33 mouse cellular contexts compared by ENCODE assay signal in genomic region chr4:120611005-120611404, GRCm38 (mm10). TPM values are rescaled to one million over a fixed set of nuclear protein-coding genes. Genes with fewer than 3 reads are reported as not detected.
DNase-seq lines count a peak whose midpoint lies in the region; ATAC-seq and TF ChIP-seq lines count a peak whose summit lies in the region.
"Had no signal": no experiment of that assay in that cellular context is flagged by ENCODE, and none has a peak within 500 bp of the region (broad histone marks: within the 10 kb centered on the region; RNA-seq: fewer than 3 reads in every experiment).

No protein-coding gene starts in this region.

- H3K79me2 ChIP-seq in heart, adult 2 months (replicated peaks; ENCODE audit: control insufficient read depth, insufficient read depth, low read length) = no peaks in the 10 kb centered on the region

- no peak for ATAC-seq in heart, embryonic 14.5 days (ENCODE audit: insufficient number of reproducible peaks, insufficient read depth, low FRiP score, low read depth)
- ATAC-seq: forebrain, embryonic 13.5 days; inflammation-experienced regulatory T-cells, adult 6 months; midbrain, embryonic 13.5 days had no signal

- WGBS in heart, adult 2 months = 90% methylated on average over 3 of the region's 3 CpGs
- 87% methylated on average over 3 of the region's 3 CpGs for WGBS in heart, embryonic 14.5 days

- H3K9me3 ChIP-seq in heart, embryonic 14.5 days (ENCODE audit: control insufficient read depth, low read length) = no peaks in the 10 kb centered on the region
- H3K9me3 ChIP-seq: forebrain, embryonic 13.5 days; hindbrain, embryonic 10.5 days; hindbrain, embryonic 15.5 days; midbrain, embryonic 13.5 days; neural tube, embryonic 13.5 days had no signal

- DNase-seq in heart, adult 2 months = no peak
- DNase-seq in heart, postnatal 36 days = no peak
- DNase-seq in heart, postnatal 10 days = no peak
- DNase-seq in left cerebral cortex, adult 2 months (ENCODE audit: extremely low spot score in 1 of 2, low spot score in 2 of 2) = no peak
- DNase-seq in left cerebral cortex, postnatal 14 days (ENCODE audit: low spot score in 2 of 2) = no peak
- no peak for DNase-seq in kidney, adult 18-20 months
- DNase-seq: adrenal gland, adult 8-10 months; cerebellum, adult 8-10 months; cerebellum, postnatal 36 days; gastrocnemius, postnatal 25 days; kidney, adult 2 months; kidney, postnatal 36 days; layer of hippocampus, postnatal 36 days; liver; lung, adult 2 months; lung, postnatal 10 days had no signal

- H3K4me1 ChIP-seq in heart, adult 2 months (ENCODE audit: control insufficient read depth, insufficient read depth, low read length) = peaks cover 13% of the 10 kb centered on the region
- peaks cover 30 to 49% of the 10 kb centered on the region in 2 experiments for H3K4me1 ChIP-seq in heart, embryonic 14.5 days (ENCODE audit: control insufficient read depth in 2 of 2, insufficient read depth in 2 of 2, low read length in 2 of 2)

- peak overlapping the region; percentile 97 for H3K27ac ChIP-seq in heart, adult 2 months
- peak overlapping the region; percentile 41 to 56 for H3K27ac ChIP-seq in heart, embryonic 14.5 days (replicated peaks in 1 of 2; ENCODE audit: control insufficient read depth in 1 of 2, insufficient read depth in 1 of 2, low read depth in 2 of 2, low read length in 2 of 2)
- H3K27ac ChIP-seq in left cerebral cortex, adult 2 months = peak overlapping the region; percentile 34; the same call in 1 of the 2 replicates
- H3K27ac ChIP-seq: forebrain, embryonic 13.5 days; hindbrain, embryonic 10.5 days; hindbrain, embryonic 15.5 days; liver, embryonic 14.5 days; macrophage; midbrain, embryonic 13.5 days; neural tube, embryonic 13.5 days had no signal

- no peaks in the 10 kb centered on the region for H3K27me3 ChIP-seq in heart, adult 2 months (ENCODE audit: control insufficient read depth, insufficient read depth, low read length)
- H3K27me3 ChIP-seq in heart, embryonic 14.5 days (ENCODE audit: control insufficient read depth, insufficient read depth, low read length) = no peaks in the 10 kb centered on the region
- H3K27me3 ChIP-seq: forebrain, embryonic 13.5 days; hindbrain, embryonic 15.5 days; midbrain, embryonic 13.5 days; neural tube, embryonic 13.5 days had no signal

- 0 out of 2 replicates have a peak overlapping the region, but pooled peaks have one; percentile 7 for H3K4me2 ChIP-seq in heart, embryonic 14.5 days (ENCODE audit: low read length)
- H3K4me2 ChIP-seq: forebrain, embryonic 13.5 days; hindbrain, embryonic 15.5 days; midbrain, embryonic 13.5 days; neural tube, embryonic 13.5 days had no signal

- H3K4me3 ChIP-seq in heart, adult 2 months = no peak overlapping the region
- no peak overlapping the region for H3K4me3 ChIP-seq in heart, embryonic 14.5 days (ENCODE audit: control insufficient read depth in 1 of 2, insufficient read depth in 1 of 2, low read depth in 1 of 2, low read length in 2 of 2)
- H3K4me3 ChIP-seq in left cerebral cortex, adult 2 months = no peak overlapping the region
- H3K4me3 ChIP-seq: forebrain, embryonic 13.5 days; hindbrain, embryonic 10.5 days; hindbrain, embryonic 15.5 days; midbrain, embryonic 13.5 days; neural tube, embryonic 13.5 days had no signal

- no peak overlapping the region for H3K9ac ChIP-seq in heart, adult 2 months (ENCODE audit: low read depth, low read length)
- no peak overlapping the region for H3K9ac ChIP-seq in heart, embryonic 14.5 days (ENCODE audit: low read length)
- H3K9ac ChIP-seq: forebrain, embryonic 13.5 days; hindbrain, embryonic 15.5 days; liver, embryonic 14.5 days; midbrain, embryonic 13.5 days; neural tube, embryonic 13.5 days had no signal

- H3K36me3 ChIP-seq in heart, adult 2 months (ENCODE audit: control insufficient read depth, insufficient read depth, low read length) = no peaks in the 10 kb centered on the region
- no peaks in the 10 kb centered on the region for H3K36me3 ChIP-seq in heart, embryonic 14.5 days (ENCODE audit: control insufficient read depth, insufficient read depth, low read length)
- H3K36me3 ChIP-seq: hindbrain, embryonic 10.5 days; hindbrain, embryonic 15.5 days; midbrain, embryonic 13.5 days; neural tube, embryonic 13.5 days had no signal

- TF ChIP-seq EP300 in heart, adult 2 months (IDR thresholded peaks at IDR 0.05; ENCODE audit: insufficient read depth, low read depth, low read length) = no peak

- TF ChIP-seq POLR2A in heart, adult 2 months (IDR thresholded peaks at IDR 0.05; ENCODE audit: insufficient read depth, low read depth, low read length) = no peak

- intact Hi-C loops in heart, adult 2 months (cut with DNase I) = no loop called here
- intact Hi-C loops in heart, postnatal 36 days (cut with DNase I) = no loop called here
- intact Hi-C loops in heart, postnatal 10 days (cut with DNase I) = no loop called here
- intact Hi-C loops in left cerebral cortex, adult 2 months (cut with DNase I) = no loop called here
- intact Hi-C loops in left cerebral cortex, postnatal 14 days (cut with DNase I) = no loop called here

- no peak for TF ChIP-seq CTCF in heart, adult 2 months (IDR thresholded peaks at IDR 0.05)
- TF ChIP-seq CTCF in left cerebral cortex, adult 2 months (IDR thresholded peaks at IDR 0.05) = no peak

RNA-seq across cellular contexts. Expression of gene Gm8439, which starts 22.5 kb away (rescaled TPM):
- total RNA-seq in heart, adult 2 months (2021) = not detected
- polyA plus RNA-seq in heart, adult 2 months (2012; rRNA removed) = not detected in 2 replicates
- not detected for total RNA-seq in heart, postnatal 36 days (2021)
- not detected in 2 replicates for polyA plus RNA-seq in heart, embryonic 14.5 days (2014; fragmentation: Nextera tagmentation; extraction: Ambion mirVana)
- not detected for total RNA-seq in heart, postnatal 10 days (2021)
- not detected for total RNA-seq in left cerebral cortex, adult 2 months (2021)
- not detected for total RNA-seq in left cerebral cortex, postnatal 14 days (2021)
- total RNA-seq: adrenal gland, adult 8-10 months; adrenal gland, postnatal 4 days; gastrocnemius, postnatal 25 days; layer of hippocampus, adult 8-10 months; layer of hippocampus, postnatal 36 days; left cerebral cortex, postnatal 10 days; megakaryocyte-erythroid progenitor cell, adult 5-6 weeks had no signal
- polyA plus RNA-seq: embryonic facial prominence, embryonic 11.5 days; forebrain, embryonic 13.5 days; hindbrain, embryonic 10.5 days; hindbrain, embryonic 15.5 days; inflammation-experienced regulatory T-cells, adult 6 months; kidney, adult 2 months; kidney, embryonic 16.5 days; limb, embryonic 11.5 days; liver, embryonic 14.5 days; lung, adult 2 months; macrophage; midbrain, embryonic 13.5 days; neural tube, embryonic 13.5 days; thymus, postnatal 0 days had no signal

RNA-seq across cellular contexts. Expression of gene Ctps, which starts 40.9 kb away (rescaled TPM):
- total RNA-seq in heart, adult 2 months (2021) = 10 to 100 TPM; 30.0 to 31.1 TPM
- 12.5 and 23.9 TPM in 2 replicates for polyA plus RNA-seq in heart, adult 2 months (2012; rRNA removed)
- total RNA-seq in heart, postnatal 36 days (2021) = 10 to 100 TPM; 30.9 to 35.9 TPM
- 104 and 109 TPM in 2 replicates for polyA plus RNA-seq in heart, embryonic 14.5 days (2014; fragmentation: Nextera tagmentation; extraction: Ambion mirVana)
- total RNA-seq in heart, postnatal 10 days (2021) = 10 to 100 TPM; 44.2 to 66.0 TPM
- total RNA-seq in left cerebral cortex, adult 2 months (2021) = 10 to 100 TPM; 40.0 to 42.4 TPM
- 10 to 100 TPM; 52.3 to 53.6 TPM for total RNA-seq in left cerebral cortex, postnatal 14 days (2021)

RNA-seq across cellular contexts. Expression of gene Cited4, which starts 55.4 kb away (rescaled TPM):
- total RNA-seq in heart, adult 2 months (2021) = 10 to 100 TPM; 31.6 to 52.2 TPM
- 39.9 and 51.2 TPM in 2 replicates for polyA plus RNA-seq in heart, adult 2 months (2012; rRNA removed)
- 10 to 100 TPM; 26.9 to 36.2 TPM for total RNA-seq in heart, postnatal 36 days (2021)
- polyA plus RNA-seq in heart, embryonic 14.5 days (2014; fragmentation: Nextera tagmentation; extraction: Ambion mirVana) = 24.2 and 27.1 TPM in 2 replicates
- total RNA-seq in heart, postnatal 10 days (2021) = 10 to 100 TPM; 76.0 to 81.5 TPM
- total RNA-seq in left cerebral cortex, adult 2 months (2021) = 10 to 100 TPM; 17.9 to 20.2 TPM
- 10 to 100 TPM; 21.0 to 22.6 TPM for total RNA-seq in left cerebral cortex, postnatal 14 days (2021)
- polyA plus RNA-seq: macrophage had no signal

Comparison
In these comparisons a context has a peak if more than half of its experiments do, and no peak if none do; other contexts are left out.
1. H3K27ac ChIP-seq: peak in every context shown above with its lines; median percentile 97 in heart, adult 2 months; 48 in heart, embryonic 14.5 days; 34 in left cerebral cortex, adult 2 months.